Mouse (Mus musculus) left cerebral cortex, adult 2 months (tissue): ENCODE results near the gene Apold1. TPM values are rescaled to one million over a fixed set of nuclear protein-coding genes. Genes with fewer than 3 reads are reported as not detected.
A peak's percentile ranks its signal among the peaks of the same experiment; 100 is the strongest.

Source experiments
- DNase-seq, 2 experiments: peaks; one replicate each; pipeline ENCODE4 v3.0.0; 2021 to 2022; ENCODE audit warnings: low spot score in 2 of 2, mixed read lengths in 1 of 2; ENCODE audit errors: extremely low spot score in 1 of 2
- H3K27ac ChIP-seq: fragments of 200-600 bp; 2 replicates; pipeline ENCODE4 v1.8.1; 2022
- H3K4me3 ChIP-seq: fragments of 200-600 bp; 2 replicates; pipeline ENCODE4 v1.8.1; 2022
- CTCF ChIP-seq: fragments of 200-600 bp; IDR thresholded peaks from 2 replicates; pipeline ENCODE4 v1.8.1; 2022; ENCODE audit warnings: antibody characterized with exemption, mild to moderate bottlenecking, moderate library complexity
- intact Hi-C: fragments of 180-260 bp; cut with DNase I; formaldehyde crosslinking; loops from one replicate; pipeline ENCODE4 v1.15.1; 2025
- long read RNA-seq, 2 experiments: library from polyadenylated mRNA; stranded (forward); transcript quantifications; one replicate each; pipeline ENCODE4 v2.0.0; 2021; ENCODE audit warnings: borderline mapping rate in 2 of 2
- total RNA-seq, 2 experiments: library from RNA; stranded (reverse); gene quantifications; 2 replicates each; pipeline ENCODE4 v1.2.3; 2021

The Apold1 gene
- 1 to 10 TPM; 3.7 to 6.4 TPM for total RNA-seq
- long read RNA-seq, experiment 1, partial matches to known transcripts = 7 of 9 reads
- long read RNA-seq, experiment 1, other reads (novel, unspliced or antisense) = 1 of 9 reads
- long read RNA-seq, experiment 2, transcript Apold1-201 (2 exons, 3,567 nt) = major isoform, 5 of 5 reads
- long read RNA-seq, experiment 2, partial matches to known transcripts = 0 of 5 reads
- long read RNA-seq, experiment 2, other reads (novel, unspliced or antisense) = 0 of 5 reads

- intact Hi-C loops = no loop called here
- Histone ChIP-seq H3K4me3 (peak within 1 kb of the TSS; percentile 13), H3K27ac (peak within 1 kb of the TSS; percentile 32; the same call in 1 of the 2 replicates)
- DNase-seq = no peak
- TF ChIP-seq CTCF = no peak
Observed at GRCm38 (mm10) chr6:134981231-134982062, at the start of gene Apold1. TSS of gene Apold1 (plus strand) at chr6:134981718.

DNA sequence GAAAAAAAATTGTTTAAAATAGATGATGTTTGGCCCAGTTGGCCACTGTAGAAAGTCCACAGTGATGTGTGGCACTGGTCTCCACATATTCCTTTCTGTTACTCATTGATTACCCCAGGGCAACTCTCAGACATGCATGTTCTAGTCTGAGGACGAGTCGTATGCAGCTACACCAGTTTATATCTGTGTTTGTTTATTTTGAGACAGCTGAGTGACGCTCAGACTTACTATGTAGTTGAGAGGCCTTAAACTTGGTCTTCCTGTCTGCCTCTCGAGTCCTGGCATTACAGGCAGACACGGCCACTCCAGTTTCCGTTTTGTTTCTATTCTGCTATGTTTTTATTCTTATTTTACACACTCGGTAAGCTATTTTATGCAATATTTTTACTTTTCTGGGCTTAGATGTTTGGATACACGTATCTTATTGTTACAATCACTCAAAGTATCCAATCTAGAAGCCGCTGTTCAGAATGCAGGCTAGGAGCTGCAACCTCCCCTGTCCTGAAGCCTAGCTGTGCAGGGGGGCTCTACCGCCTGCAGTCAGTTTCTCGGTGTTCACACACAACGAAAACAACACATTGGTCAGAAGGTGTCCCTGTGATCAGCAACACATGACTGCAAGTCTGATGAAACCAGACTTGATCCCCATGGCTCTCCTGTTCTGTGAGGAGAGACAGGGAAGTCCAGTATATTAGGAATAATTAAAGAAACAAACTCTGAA, 48.9 kb upstream of the Apold1 start:
- DNase-seq = no peak
- H3K4me3 ChIP-seq = no peak overlapping the region
- H3K27ac ChIP-seq = no peak overlapping the region
- TF ChIP-seq CTCF = no peak
- intact Hi-C loops = no loop called here

GRCm38 (mm10) chr6:134933207-134933558, 48.3 kb upstream of the Apold1 start:
- H3K4me3 ChIP-seq = no peak overlapping the region
- no peak overlapping the region for H3K27ac ChIP-seq
- intact Hi-C loops = no loop called here
- TF ChIP-seq CTCF = no peak
- DNase-seq = no peak

DNA sequence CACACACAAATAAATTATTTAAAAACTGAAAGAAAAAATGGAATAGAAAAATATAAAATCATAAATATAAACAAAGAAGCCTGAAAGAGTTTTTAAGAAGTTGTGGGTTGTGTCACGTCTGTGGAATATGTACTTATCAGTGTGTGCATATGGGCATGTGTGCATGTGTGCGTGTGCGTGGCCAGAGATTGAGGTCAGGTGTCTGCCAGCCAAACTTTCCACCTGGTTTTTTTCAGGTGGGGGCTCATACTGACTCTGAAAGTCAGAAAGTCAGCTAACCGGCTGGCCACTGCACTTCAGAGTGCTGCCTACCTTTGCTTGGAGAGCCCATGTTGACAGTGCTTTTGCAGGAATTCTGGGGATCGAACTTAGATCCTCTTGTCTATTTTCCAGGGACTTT, 47.2 kb upstream of the Apold1 start:
- Histone ChIP-seq H3K27ac (no peak overlapping the region), H3K4me3 (no peak overlapping the region)
- TF ChIP-seq CTCF = no peak
- DNase-seq = no peak
- intact Hi-C loops = no loop called here

GRCm38 (mm10) chr6:134939781-134940180, 41.7 kb upstream of the Apold1 start:
- DNase-seq = no peak
- intact Hi-C loops = no loop called here
- TF ChIP-seq CTCF = no peak
- Histone ChIP-seq H3K4me3 (no peak overlapping the region), H3K27ac (no peak overlapping the region)

- intact Hi-C loops = no loop called here
- no peak for TF ChIP-seq CTCF
- no peak for DNase-seq
- Histone ChIP-seq H3K27ac (no peak overlapping the region), H3K4me3 (no peak overlapping the region)
Observed at GRCm38 (mm10) chr6:134943759-134944407, 37.6 kb upstream of the Apold1 start.

DNA sequence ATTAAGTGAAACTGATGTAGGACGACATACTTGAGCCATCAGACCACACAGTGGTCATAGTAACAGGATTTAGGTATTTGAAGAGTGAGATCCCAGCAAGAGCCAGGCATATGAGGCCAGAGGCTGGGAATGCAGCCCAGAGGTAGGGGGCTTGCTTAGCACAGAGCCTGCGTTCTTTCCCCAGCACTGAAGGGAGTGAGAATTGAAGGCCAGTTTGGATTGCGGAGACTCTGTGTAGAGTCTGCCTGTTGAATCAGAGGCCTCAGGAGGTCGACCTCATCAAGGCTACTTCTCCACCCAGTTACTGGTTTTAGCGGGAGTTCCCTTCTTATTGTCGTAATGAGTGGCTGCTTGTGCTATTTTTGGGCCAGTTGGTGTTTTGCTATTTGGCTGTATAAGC, 35.5 kb upstream of the Apold1 start:
- intact Hi-C loops = loop anchor here (2.0 to 5.0 kb wide), 3 partner anchors 73 to 524 kb away; no protein-coding TSS in a partner anchor
- no peak for TF ChIP-seq CTCF
- DNase-seq = no peak
- Histone ChIP-seq H3K4me3 (no peak overlapping the region), H3K27ac (no peak overlapping the region)

- Histone ChIP-seq H3K27ac (no peak overlapping the region), H3K4me3 (no peak overlapping the region)
- intact Hi-C loops = loop anchor here (2.0 to 5.0 kb wide), 3 partner anchors 74 to 525 kb away; no protein-coding TSS in a partner anchor
- DNase-seq = no peak
- no peak for TF ChIP-seq CTCF
Observed at GRCm38 (mm10) chr6:134946858-134947257, 34.7 kb upstream of the Apold1 start.

GRCm38 (mm10) chr6:134947311-134948087, 34.0 kb upstream of the Apold1 start:
- peak; percentile 78 for TF ChIP-seq CTCF
- H3K27ac ChIP-seq = no peak overlapping the region
- no peak overlapping the region for H3K4me3 ChIP-seq
- peak; percentile 50 to 54 for DNase-seq
- intact Hi-C loops = loop anchor here (2.0 to 5.0 kb wide), 3 partner anchors 75 to 525 kb away; no protein-coding TSS in a partner anchor

DNA sequence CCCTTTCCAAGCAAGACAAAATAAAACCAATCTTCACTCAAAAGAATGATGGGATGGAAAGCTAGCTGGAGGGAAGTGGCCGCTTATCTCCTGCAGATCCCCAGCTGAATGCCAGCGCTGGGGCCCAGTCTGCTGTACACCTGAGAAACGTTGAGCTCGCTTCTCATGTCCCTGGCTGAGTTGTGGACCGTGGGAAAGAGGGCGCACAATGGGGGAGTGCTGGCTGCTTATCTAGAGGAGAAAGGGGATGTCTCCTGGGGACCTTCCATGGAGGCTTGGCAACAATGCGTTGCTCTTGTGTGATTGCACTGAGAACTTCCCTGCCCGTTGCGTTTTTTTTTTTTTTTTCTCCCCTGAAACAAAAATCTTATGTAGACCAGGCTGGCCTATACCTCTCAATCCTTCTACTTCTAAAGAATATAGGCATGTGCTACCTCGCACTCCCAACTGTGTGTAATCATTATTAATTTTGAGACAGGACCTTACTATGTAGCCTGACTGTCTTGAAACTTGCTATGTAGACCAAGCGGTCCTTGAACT, 32.9 kb upstream of the Apold1 start:
- H3K27ac ChIP-seq = no peak overlapping the region
- DNase-seq = no peak
- intact Hi-C loops = loop anchor here (5.0 kb wide), 1 partner anchor 526 kb away; no protein-coding TSS in a partner anchor
- no peak overlapping the region for H3K4me3 ChIP-seq
- TF ChIP-seq CTCF = no peak

DNA sequence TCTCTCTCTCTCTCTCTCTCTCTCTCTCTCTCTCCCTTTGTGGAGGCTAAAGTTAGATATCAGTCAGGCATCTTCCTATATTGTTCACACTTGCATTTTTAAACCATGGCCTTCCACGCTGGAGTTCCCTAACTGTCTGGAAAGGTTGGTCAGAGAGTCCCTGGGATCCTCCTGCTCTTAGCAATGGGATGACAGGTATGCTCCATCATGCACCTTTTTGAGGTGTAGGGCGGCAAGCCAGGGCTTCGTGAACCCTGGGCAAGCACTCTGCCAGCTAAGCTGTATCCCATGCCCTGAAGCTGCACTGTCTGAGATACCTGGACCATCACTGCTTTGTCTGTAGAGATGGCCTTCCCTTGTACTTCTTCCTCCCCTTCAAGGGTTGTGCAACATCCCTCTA, 32.3 kb upstream of the Apold1 start:
- no peak overlapping the region for H3K27ac ChIP-seq
- intact Hi-C loops = loop anchor here (5.0 kb wide), 1 partner anchor 527 kb away; no protein-coding TSS in a partner anchor
- no peak overlapping the region for H3K4me3 ChIP-seq
- no peak for TF ChIP-seq CTCF
- no peak for DNase-seq
